Mouse (Mus musculus) stomach, embryonic 16.5 days (tissue): ENCODE measurements around the gene Tbl2. TPM values are rescaled to one million over a fixed set of nuclear protein-coding genes. Genes with fewer than 3 reads are reported as not detected.

Source experiments
- ATAC-seq: fragments of 200-750 bp; cut with Nextera tagmentation; 2 replicates; pipeline ENCODE4 v1.8.0; 2017; ENCODE audit warnings: moderate number of reproducible peaks, moderate TSS enrichment; ENCODE audit not compliant: insufficient read depth, low FRiP score
- H3K27ac ChIP-seq: fragments of 300-500 bp; sonication (generic); 2 replicates; pipeline ENCODE4 v1.5.1; 2014; ENCODE audit warnings: low read length
- H3K27me3 ChIP-seq: fragments of 300-500 bp; sonication (generic); 2 replicates; pipeline ENCODE4 v1.6.1; 2014; ENCODE audit warnings: low read length, control low read depth, mixed read lengths; ENCODE audit not compliant: control insufficient read depth, insufficient read depth
- H3K36me3 ChIP-seq: fragments of 300-500 bp; sonication (generic); 2 replicates; pipeline ENCODE4 v1.6.1; 2014; ENCODE audit warnings: low read length; ENCODE audit not compliant: control insufficient read depth, insufficient read depth
- H3K4me1 ChIP-seq: fragments of 300-500 bp; sonication (generic); 2 replicates; pipeline ENCODE4 v1.6.1; 2014; ENCODE audit warnings: low read length, control low read depth, mixed read lengths; ENCODE audit not compliant: control insufficient read depth, insufficient read depth
- H3K4me2 ChIP-seq: fragments of 300-500 bp; sonication (generic); 2 replicates; pipeline ENCODE4 v1.6.1; 2014; ENCODE audit warnings: low read depth, low read length, mixed read lengths
- H3K4me3 ChIP-seq: fragments of 300-500 bp; sonication (generic); replicated peaks from 2 replicates; pipeline ENCODE4 v1.5.1; 2014; ENCODE audit warnings: mild to moderate bottlenecking, low read length
- H3K9ac ChIP-seq: fragments of 300-500 bp; sonication (generic); 2 replicates; pipeline ENCODE4 v1.6.1; 2014; ENCODE audit warnings: low read length
- H3K9me3 ChIP-seq: fragments of 300-500 bp; sonication (generic); replicated peaks from 2 replicates; pipeline ENCODE4 v1.6.1; 2016; ENCODE audit warnings: low read length, control low read depth; ENCODE audit not compliant: control insufficient read depth
- WGBS: fragments of 180-500 bp; shearing (Covaris S2); extraction: QIAGEN DNeasy Blood & Tissue Kit; methylation state at CpG from one replicate; pipeline ENCODE4 v1.1.7; 2014; 5-methylcytosine and 5-hydroxymethylcytosine counted together
- polyA plus RNA-seq: library from polyadenylated mRNA; unstranded; fragments of >200 nt; fragmentation: Nextera tagmentation; extraction: Ambion mirVana; gene quantifications from 2 replicates; pipeline ENCODE4 v1.2.1, GENCODE M21; 2015

Tbl2 gene
- polyA plus RNA-seq, 1 experiment from 2014 or later: 26.4 TPM

DNA sequence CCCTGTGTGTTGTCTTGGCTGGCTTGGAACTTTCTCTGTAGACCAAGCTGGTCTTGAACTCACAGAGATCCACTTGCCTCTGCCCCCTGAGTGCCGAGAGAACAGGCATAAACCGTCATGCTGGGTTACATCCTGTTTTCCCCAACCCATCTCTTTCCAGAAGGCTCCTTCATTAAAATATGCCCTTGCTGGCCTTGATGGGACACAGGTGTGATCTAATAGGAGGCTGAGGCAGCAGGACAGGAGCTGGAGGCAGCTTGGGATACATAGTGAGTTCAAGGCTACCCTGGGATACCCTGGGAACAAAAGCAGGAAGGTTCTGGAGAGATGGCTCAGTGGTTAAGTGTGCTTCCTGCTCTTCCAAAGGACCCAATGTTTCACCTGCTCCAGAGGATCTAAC is 9.6 kb upstream of the Tbl2 start:
- H3K36me3 ChIP-seq: no peaks in the 10 kb centered on the region
- H3K4me3 ChIP-seq: no peak overlapping the region
- no peak overlapping the region for H3K4me2 ChIP-seq
- WGBS: 60% methylated on average over 2 of the region's 2 CpGs
- no peak for ATAC-seq
- no peaks in the 10 kb centered on the region for H3K9me3 ChIP-seq
- no peaks in the 10 kb centered on the region for H3K27me3 ChIP-seq
- H3K9ac ChIP-seq: no peak overlapping the region
- no peaks in the 10 kb centered on the region for H3K4me1 ChIP-seq
- H3K27ac ChIP-seq: no peak overlapping the region

DNA sequence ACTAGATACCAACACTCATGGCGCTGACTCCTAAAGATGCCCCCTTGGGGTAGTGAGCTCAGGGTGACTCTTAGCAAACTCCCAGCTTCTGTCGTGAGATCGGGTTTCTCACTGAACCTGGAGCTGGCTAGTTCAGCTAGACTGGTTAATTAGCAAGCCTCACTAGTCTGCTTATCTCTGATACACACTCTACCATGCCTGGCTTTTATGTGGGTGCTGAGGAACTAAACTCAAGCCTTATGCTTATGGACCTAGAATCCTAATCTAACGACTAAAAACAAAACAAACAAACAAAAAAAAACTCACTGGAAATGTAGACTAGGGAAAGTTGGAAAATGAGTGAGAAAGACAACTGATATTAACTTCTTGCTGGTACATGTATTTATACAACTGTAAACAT is 5.0 kb upstream of the Tbl2 start:
- H3K36me3 ChIP-seq: no peaks in the 10 kb centered on the region
- 43% methylated on average over 4 of the region's 4 CpGs for WGBS
- H3K4me3 ChIP-seq: no peak overlapping the region
- no peak for ATAC-seq
- no peaks in the 10 kb centered on the region for H3K9me3 ChIP-seq
- H3K4me2 ChIP-seq: no peak overlapping the region
- no peaks in the 10 kb centered on the region for H3K27me3 ChIP-seq
- H3K27ac ChIP-seq: no peak overlapping the region
- H3K9ac ChIP-seq: no peak overlapping the region
- H3K4me1 ChIP-seq: peaks cover 4% of the 10 kb centered on the region; the same call in 1 of the 2 replicates

DNA sequence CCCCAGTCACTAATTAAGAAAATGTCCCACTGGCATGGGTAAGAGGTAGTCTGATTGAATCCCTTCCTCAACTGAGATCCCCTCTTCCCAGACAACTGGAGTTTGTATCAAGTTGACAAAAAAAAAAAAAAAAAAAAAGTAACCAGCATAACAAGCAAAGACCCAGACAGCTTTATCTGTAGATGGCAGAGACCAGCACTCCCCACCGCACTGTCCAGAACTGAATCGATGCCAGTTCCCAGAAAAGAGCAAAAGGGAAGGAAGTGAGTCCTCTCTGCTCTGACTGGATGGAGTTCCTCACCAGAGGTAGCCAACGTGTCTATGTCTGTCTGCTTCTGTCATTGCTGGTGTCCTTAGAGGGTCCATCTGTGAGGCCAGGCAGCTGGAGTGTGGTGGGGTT is 3.9 kb upstream of the Tbl2 start:
- Histone ChIP-seq H3K36me3 (no peaks in the 10 kb centered on the region), H3K4me3 (no peak overlapping the region), H3K4me2 (no peak overlapping the region), H3K27ac (no peak overlapping the region), H3K9ac (no peak overlapping the region), H3K4me1 (peaks cover 7% of the 10 kb centered on the region), H3K9me3 (no peaks in the 10 kb centered on the region), H3K27me3 (no peaks in the 10 kb centered on the region)
- no peak for ATAC-seq
- 68% methylated on average over 3 of the region's 3 CpGs for WGBS

DNA sequence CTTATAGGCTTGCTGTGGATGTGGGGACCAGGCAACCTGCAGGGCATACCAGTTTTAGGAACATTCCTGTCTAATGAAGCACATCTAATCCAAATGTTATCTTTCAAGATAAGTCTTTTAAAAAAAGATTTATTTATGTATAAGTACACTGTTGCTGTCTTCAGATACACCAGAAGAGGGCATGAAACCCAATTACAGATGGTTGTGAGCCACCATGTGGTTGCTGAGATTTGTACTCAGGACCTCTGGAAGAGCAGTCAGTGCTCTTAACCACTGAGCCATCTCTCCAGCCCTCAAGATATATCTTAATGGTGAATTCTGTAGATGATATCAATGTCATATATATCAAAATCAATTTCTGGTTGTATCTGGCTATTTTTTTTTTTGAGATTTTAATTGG is 3.5 kb upstream of the Tbl2 start:
- Histone ChIP-seq H3K27ac (no peak overlapping the region), H3K4me1 (peaks cover 7% of the 10 kb centered on the region), H3K9ac (no peak overlapping the region), H3K27me3 (no peaks in the 10 kb centered on the region), H3K4me3 (no peak overlapping the region), H3K4me2 (no peak overlapping the region), H3K36me3 (no peaks in the 10 kb centered on the region), H3K9me3 (no peaks in the 10 kb centered on the region)
- ATAC-seq: no peak

DNA sequence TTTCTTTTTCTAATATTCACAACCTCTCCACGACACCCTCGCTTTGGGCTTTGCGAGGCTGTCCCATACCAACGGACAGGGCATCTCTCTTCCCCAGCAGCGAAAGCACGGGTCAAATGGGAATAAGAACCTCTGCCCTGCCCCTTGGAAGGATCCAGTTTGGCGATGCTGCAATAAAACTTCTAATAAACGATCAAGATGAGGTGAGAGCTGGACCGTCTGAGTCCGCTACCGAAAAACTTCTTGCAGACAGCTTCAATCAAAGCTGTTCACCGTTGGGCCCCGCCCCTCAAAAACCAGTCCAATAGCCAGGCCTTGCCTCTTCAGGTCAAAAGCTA is 773 bp upstream of the Tbl2 start:
- ATAC-seq: no peak
- Histone ChIP-seq H3K27ac (peak overlapping the region; percentile 96), H3K9ac (peak overlapping the region; percentile 70), H3K36me3 (no peaks in the 10 kb centered on the region), H3K4me1 (peaks cover 7% of the 10 kb centered on the region), H3K4me3 (peak overlapping the region; percentile 72), H3K4me2 (peak overlapping the region; percentile 66), H3K9me3 (no peaks in the 10 kb centered on the region), H3K27me3 (no peaks in the 10 kb centered on the region)
- under 1% methylated on average over 13 of the region's 13 CpGs for WGBS

DNA sequence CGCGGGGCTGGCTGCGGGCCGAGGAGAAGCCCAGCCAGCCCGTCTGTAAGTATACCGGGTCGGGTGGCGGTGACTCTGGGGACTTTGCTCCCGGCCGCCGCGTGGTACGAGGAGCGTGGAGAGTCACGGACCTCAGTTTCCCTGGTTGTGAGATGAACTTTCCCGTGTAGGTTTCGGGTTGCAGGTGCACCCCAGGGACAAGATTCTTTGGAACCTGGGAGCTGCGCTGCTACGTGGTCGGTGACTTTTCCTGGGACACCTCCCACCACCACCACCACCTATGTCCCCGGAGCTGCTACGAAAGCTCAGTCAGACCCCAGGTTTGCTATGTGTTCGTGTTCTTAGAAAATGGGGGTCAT is 342 bp downstream of the Tbl2 start:
- Histone ChIP-seq H3K9me3 (no peaks in the 10 kb centered on the region), H3K4me3 (peak overlapping the region; percentile 72), H3K27me3 (no peaks in the 10 kb centered on the region), H3K4me1 (peaks cover 7% of the 10 kb centered on the region), H3K36me3 (0 out of 2 replicates have a peak, but pooled peaks cover under 1% of the 10 kb centered on the region), H3K9ac (peak overlapping the region; percentile 83), H3K27ac (peak overlapping the region; percentile 63; the same call in 1 of the 2 replicates), H3K4me2 (peak overlapping the region; percentile 85)
- no peak for ATAC-seq
- under 1% methylated on average over 23 of the region's 23 CpGs for WGBS

DNA sequence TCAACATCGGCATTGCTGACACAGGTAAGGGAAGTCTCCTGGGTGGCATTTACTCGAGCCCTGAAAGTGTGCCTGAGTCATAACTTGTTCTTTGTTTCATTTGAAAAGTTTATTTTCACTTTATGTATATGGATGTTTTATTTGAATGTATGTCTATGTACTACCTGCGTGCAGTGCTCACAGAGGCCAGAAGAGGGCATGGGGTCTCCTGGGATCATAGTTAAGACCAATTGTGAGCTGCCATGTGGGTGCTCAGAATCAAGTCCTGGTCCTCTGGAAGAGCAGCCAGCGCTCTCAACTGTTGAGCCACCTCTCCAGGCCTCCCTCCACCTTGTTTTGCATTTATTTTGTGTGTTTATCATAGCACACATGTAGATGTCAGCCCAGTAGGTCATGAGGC is 7.0 kb downstream of the Tbl2 start:
- no peaks in the 10 kb centered on the region for H3K9me3 ChIP-seq
- ATAC-seq: no peak
- H3K4me1 ChIP-seq: no peaks in the 10 kb centered on the region
- H3K9ac ChIP-seq: no peak overlapping the region
- 93% methylated on average over 4 of the region's 4 CpGs for WGBS
- H3K4me3 ChIP-seq: no peak overlapping the region
- H3K36me3 ChIP-seq: peaks cover 25% of the 10 kb centered on the region
- H3K27ac ChIP-seq: no peak overlapping the region
- no peak overlapping the region for H3K4me2 ChIP-seq
- no peaks in the 10 kb centered on the region for H3K27me3 ChIP-seq

DNA sequence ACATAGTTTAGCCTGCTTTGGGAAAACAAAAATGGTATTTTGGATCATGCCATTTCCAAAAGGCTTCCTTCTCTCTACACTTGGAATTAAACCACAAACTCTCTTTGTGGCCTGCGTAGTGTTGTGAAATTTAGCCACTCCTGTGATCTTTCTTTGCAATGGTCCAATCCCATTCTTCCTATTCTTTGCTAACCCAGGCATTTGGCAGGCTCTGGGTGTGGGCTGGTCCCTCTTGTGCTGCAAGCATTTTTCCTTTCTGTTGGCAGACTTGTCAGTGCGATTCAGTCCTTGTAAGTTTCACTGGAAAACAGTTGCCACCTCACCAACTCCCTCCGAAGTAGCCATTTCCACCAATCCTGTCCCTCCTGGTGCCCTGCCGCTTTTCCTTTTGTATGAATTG is 11.8 kb downstream of the Tbl2 start:
- H3K27me3 ChIP-seq: no peaks in the 10 kb centered on the region
- H3K4me1 ChIP-seq: no peaks in the 10 kb centered on the region
- peaks cover 11% of the 10 kb centered on the region for H3K36me3 ChIP-seq
- no peak overlapping the region for H3K4me2 ChIP-seq
- WGBS: 94% methylated on average over 4 of the region's 4 CpGs
- H3K4me3 ChIP-seq: no peak overlapping the region
- H3K9me3 ChIP-seq: no peaks in the 10 kb centered on the region
- no peak overlapping the region for H3K27ac ChIP-seq
- ATAC-seq: no peak
- H3K9ac ChIP-seq: no peak overlapping the region

DNA sequence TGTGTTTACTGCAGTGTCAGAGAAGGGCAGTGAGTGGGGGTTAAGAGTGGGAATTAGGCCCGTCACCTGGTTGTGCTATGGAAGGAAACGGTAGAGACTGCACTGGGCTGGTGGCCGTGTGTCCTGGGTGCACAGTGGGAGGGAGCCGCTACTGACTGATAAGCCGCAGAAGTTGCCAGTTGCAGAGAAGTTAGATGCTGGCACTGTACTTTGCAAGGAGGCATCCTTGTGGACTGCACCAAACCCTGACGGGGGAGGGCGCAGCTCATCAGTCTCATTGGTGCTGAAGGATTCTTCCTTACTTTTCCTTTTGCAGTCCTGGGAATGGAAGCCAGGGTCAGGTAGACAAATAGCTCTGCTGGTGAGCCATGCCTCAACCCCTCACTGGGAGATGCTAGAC is 12.2 kb downstream of the Tbl2 start:
- ATAC-seq: no peak
- peaks cover 6% of the 10 kb centered on the region for H3K36me3 ChIP-seq
- 86% methylated on average over 7 of the region's 7 CpGs for WGBS

DNA sequence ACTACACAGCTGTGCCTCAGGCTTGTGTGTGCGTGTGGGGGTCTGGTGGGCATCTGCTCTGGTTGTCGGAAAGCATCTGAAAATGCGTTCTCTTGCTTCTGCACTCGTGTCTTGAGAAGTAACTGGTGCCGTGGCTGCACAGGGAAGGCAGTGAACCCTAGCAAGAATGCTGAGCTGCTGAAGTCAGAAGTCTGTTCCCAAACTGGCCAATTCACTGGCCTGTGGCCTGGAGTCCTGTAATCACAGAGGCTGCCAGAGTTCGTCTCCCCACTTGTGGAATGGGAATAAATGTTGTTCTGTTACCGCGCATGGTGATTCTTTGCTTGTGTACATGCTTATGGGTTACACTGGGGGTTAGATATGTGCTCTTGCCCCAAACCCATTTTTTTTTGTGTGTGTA is 12.9 kb downstream of the Tbl2 start:
- Histone ChIP-seq H3K9ac (no peak overlapping the region), H3K4me2 (no peak overlapping the region), H3K27ac (no peak overlapping the region), H3K9me3 (no peaks in the 10 kb centered on the region), H3K27me3 (no peaks in the 10 kb centered on the region), H3K36me3 (peaks cover 1% of the 10 kb centered on the region), H3K4me3 (no peak overlapping the region), H3K4me1 (no peaks in the 10 kb centered on the region)
- 94% methylated on average over 8 of the region's 8 CpGs for whole genome bisulfite sequencing
- ATAC-seq: no peak

More for the DNA sequence above, 12.2 kb downstream of the Tbl2 start:
- Histone ChIP-seq H3K4me3 (no peak overlapping the region), H3K9me3 (no peaks in the 10 kb centered on the region), H3K9ac (no peak overlapping the region), H3K27me3 (no peaks in the 10 kb centered on the region), H3K4me2 (no peak overlapping the region), H3K27ac (no peak overlapping the region), H3K4me1 (no peaks in the 10 kb centered on the region)
